Mouse (Mus musculus): ENCODE measurements around the gene Klhdc3. TPM values are rescaled to one million over a fixed set of nuclear protein-coding genes. Genes with fewer than 3 reads are reported as not detected.

The Klhdc3 gene
- polyA plus RNA-seq, 1 experiment from 2014 or later, result 113 TPM

DNA sequence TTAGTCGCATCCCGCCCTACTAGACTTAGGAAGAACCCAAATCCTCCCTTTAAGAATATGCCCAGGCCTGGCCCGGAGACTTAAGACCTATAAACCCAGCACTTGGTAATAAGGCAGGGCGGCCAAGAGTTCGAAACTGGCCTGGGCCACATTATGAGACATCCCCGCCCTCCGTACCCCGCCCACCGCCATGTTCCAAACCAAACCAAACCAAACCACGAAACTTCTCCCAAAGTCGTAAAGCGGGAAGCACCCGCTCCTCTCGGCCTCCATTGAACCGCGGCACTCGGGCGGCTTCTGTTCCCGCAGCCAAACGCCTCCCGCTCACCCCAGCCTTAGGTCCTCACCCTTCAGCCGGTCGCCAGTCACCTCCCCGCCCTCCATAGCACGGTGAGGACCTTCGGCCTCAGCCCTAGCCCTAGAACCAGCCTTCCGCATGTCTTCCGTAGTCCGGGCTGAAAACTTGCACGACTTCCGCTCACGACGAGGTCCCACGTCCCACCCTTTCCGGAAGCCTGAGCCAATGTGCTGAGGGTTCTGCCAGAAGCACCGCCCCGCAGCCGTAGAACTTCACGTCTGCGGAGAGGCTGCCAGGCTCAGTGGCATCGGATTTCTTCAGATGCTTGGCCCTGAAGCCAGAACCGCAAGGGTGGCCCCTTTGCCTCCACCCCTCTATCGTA is 6.7 kb downstream of the Klhdc3 start, which contains the start of gene Rrp36:
Gene Rrp36 (minus strand): TSS at position 503 of the 680 bp plus-strand sequence.
- WGBS, result under 1% methylated on average over 43 of the region's 43 CpGs

DNA sequence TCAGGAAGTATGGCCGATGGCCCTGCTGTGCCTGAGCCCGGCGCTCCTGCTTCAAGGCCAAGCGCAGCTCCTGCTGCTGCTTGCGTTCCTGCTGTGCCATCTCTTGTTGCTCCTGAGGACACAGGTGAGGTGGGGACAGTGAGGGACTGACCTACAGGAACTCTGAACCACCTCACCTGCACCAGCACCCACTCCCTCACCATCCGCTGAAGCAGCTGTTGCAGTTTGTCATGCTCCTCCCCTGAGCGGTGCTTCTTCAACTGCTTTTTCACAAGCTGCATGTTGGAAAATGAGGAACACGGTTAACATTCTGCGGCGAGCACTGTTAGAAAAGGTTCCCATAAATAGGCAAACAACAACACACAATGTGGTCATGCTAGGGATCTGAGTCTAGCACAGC is 10.8 kb downstream of the Klhdc3 start:
- no peaks in the 10 kb centered on the region for H3K9me3 ChIP-seq (replicated peaks; ENCODE audit: control insufficient read depth, low read length)

More for the DNA sequence above, 6.7 kb downstream of the Klhdc3 start, which contains the start of gene Rrp36:
- Histone ChIP-seq H3K36me3 (ENCODE audit: control insufficient read depth, insufficient read depth, low read length) (peaks cover 24% of the 10 kb centered on the region), H3K4me1 (ENCODE audit: control insufficient read depth, insufficient read depth, low read length) (peaks cover 18% of the 10 kb centered on the region), H3K27ac (ENCODE audit: low read length) (peak within 1 kb of the TSS; percentile 77), H3K4me3 (replicated peaks; ENCODE audit: low read length) (peak within 1 kb of the TSS; percentile 60), H3K9me3 (replicated peaks; ENCODE audit: control insufficient read depth, low read length) (no peaks in the 10 kb centered on the region), H3K9ac (ENCODE audit: low read length) (peak within 1 kb of the TSS; percentile 75), H3K4me2 (ENCODE audit: low read depth, low read length) (peak within 1 kb of the TSS; percentile 67), H3K27me3 (ENCODE audit: control insufficient read depth, insufficient read depth, low read length) (no peaks in the 10 kb centered on the region)
- ATAC-seq (ENCODE audit: insufficient read depth, low FRiP score), result peak; percentile 94

DNA sequence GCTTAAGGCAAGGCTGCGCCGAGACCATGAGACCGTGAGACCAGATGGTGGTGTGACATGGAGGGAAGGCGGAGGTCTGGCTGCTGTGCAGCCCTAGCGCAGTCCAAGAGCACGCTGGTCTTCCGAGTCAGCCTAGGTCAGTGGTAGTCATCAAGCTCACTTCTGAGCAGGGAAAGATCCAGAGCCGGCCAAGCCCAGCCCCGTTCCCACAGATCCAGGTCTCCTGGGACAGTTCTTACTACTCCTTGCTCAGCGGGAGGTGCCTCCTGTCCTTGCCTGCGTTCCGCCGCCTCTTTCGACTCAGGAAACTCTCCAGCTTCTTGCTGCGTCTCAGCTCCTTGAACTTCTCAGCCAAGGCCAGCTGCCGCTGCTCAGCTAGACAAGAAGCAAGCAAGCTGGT is 13.0 kb downstream of the Klhdc3 start:
- ATAC-seq (ENCODE audit: insufficient read depth, low FRiP score), result no peak
- Histone ChIP-seq H3K9me3 (replicated peaks; ENCODE audit: control insufficient read depth, low read length) (no peaks in the 10 kb centered on the region), H3K4me2 (ENCODE audit: low read depth, low read length) (no peak overlapping the region), H3K9ac (ENCODE audit: low read length) (no peak overlapping the region), H3K27me3 (ENCODE audit: control insufficient read depth, insufficient read depth, low read length) (no peaks in the 10 kb centered on the region), H3K4me1 (ENCODE audit: control insufficient read depth, insufficient read depth, low read length) (no peaks in the 10 kb centered on the region), H3K27ac (ENCODE audit: low read length) (no peak overlapping the region), H3K4me3 (replicated peaks; ENCODE audit: low read length) (no peak overlapping the region), H3K36me3 (ENCODE audit: control insufficient read depth, insufficient read depth, low read length) (peaks cover 22% of the 10 kb centered on the region)
- WGBS, result 83% methylated on average over 16 of the region's 16 CpGs

More for the DNA sequence above, 10.8 kb downstream of the Klhdc3 start:
- 95% methylated on average over 10 of the region's 10 CpGs for WGBS
- Histone ChIP-seq H3K27ac (ENCODE audit: low read length) (no peak overlapping the region), H3K9ac (ENCODE audit: low read length) (no peak overlapping the region), H3K4me2 (ENCODE audit: low read depth, low read length) (no peak overlapping the region), H3K36me3 (ENCODE audit: control insufficient read depth, insufficient read depth, low read length) (peaks cover 12% of the 10 kb centered on the region), H3K4me3 (replicated peaks; ENCODE audit: low read length) (no peak overlapping the region), H3K27me3 (ENCODE audit: control insufficient read depth, insufficient read depth, low read length) (no peaks in the 10 kb centered on the region), H3K4me1 (ENCODE audit: control insufficient read depth, insufficient read depth, low read length) (peaks cover 13% of the 10 kb centered on the region)
- ATAC-seq (ENCODE audit: insufficient read depth, low FRiP score), result no peak

DNA sequence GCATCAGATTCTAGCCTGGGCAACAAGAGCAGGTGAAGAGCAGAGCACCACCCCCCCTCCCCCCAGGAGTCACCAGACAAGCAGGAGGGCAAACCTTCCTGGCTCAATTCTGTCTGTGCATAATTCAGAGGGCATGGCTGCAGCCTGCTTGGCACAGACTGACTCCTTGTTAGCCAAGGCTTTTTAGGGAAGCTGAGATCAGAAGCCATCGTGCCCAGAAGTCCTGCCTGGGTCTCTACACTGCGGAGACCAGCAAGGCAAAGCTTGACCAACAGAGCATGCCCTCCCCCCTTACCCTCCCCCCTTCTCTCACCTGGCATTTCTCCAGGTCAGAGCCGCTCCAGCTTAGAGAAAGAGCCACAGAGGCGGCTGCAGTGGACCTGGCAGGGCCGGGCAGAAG is 18.0 kb downstream of the Klhdc3 start:
- no peak for ATAC-seq (ENCODE audit: insufficient read depth, low FRiP score)
- Histone ChIP-seq H3K9ac (ENCODE audit: low read length) (no peak overlapping the region), H3K9me3 (replicated peaks; ENCODE audit: control insufficient read depth, low read length) (no peaks in the 10 kb centered on the region), H3K4me1 (ENCODE audit: control insufficient read depth, insufficient read depth, low read length) (no peaks in the 10 kb centered on the region), H3K36me3 (ENCODE audit: control insufficient read depth, insufficient read depth, low read length) (peaks cover 49% of the 10 kb centered on the region), H3K27me3 (ENCODE audit: control insufficient read depth, insufficient read depth, low read length) (no peaks in the 10 kb centered on the region), H3K27ac (ENCODE audit: low read length) (no peak overlapping the region), H3K4me3 (replicated peaks; ENCODE audit: low read length) (no peak overlapping the region), H3K4me2 (ENCODE audit: low read depth, low read length) (no peak overlapping the region)
- WGBS, result 87% methylated on average over 5 of the region's 5 CpGs

DNA sequence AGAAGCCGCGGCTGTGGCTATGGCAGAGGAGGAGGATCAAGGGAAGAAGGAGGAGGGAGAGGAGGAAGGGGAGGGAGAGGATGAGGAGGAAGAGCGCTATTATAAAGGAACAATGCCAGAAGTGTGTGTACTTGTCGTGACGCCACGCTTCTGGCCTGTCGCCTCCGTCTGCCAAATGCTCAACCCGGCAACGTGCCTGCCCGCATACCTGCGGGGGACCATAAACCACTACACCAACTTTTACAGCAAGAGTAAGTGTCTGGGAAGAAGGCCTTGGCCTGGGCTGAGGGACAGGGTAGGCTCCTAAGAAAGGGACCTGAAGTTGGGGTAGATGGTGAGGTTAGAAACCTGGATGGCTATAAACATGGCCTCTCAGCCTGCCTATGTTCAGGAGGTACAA is 18.7 kb downstream of the Klhdc3 start:
- no peak overlapping the region for H3K4me3 ChIP-seq (replicated peaks; ENCODE audit: low read length)
- no peaks in the 10 kb centered on the region for H3K27me3 ChIP-seq (ENCODE audit: control insufficient read depth, insufficient read depth, low read length)
- H3K4me1 ChIP-seq (ENCODE audit: control insufficient read depth, insufficient read depth, low read length), result no peaks in the 10 kb centered on the region
- no peaks in the 10 kb centered on the region for H3K9me3 ChIP-seq (replicated peaks; ENCODE audit: control insufficient read depth, low read length)
- H3K4me2 ChIP-seq (ENCODE audit: low read depth, low read length), result no peak overlapping the region
- H3K9ac ChIP-seq (ENCODE audit: low read length), result no peak overlapping the region
- H3K27ac ChIP-seq (ENCODE audit: low read length), result no peak overlapping the region
- WGBS, result 89% methylated on average over 12 of the region's 12 CpGs
- H3K36me3 ChIP-seq (ENCODE audit: control insufficient read depth, insufficient read depth, low read length), result peaks cover 52% of the 10 kb centered on the region
- no peak for ATAC-seq (ENCODE audit: insufficient read depth, low FRiP score)

DNA sequence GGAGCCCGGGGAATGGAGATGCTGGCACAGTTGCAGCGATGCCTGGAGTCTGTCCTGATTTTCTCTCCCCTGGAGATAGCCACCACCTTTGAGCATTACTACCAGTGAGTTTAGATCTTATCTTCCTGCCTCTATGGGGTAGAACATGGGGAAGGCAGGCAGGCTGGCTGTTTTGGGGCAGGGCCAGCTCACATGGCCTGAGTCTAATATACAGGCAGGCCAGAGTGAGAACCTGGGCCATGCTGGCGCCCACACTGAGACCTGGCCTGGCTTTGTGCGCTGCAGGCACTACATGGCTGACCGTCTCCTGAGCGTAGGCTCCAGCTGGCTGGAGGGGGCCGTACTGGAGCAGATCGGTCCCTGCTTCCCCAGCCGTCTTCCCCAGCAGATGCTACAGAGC is 19.4 kb downstream of the Klhdc3 start:
- Histone ChIP-seq H3K4me3 (replicated peaks; ENCODE audit: low read length) (no peak overlapping the region), H3K36me3 (ENCODE audit: control insufficient read depth, insufficient read depth, low read length) (peaks cover 52% of the 10 kb centered on the region)
- WGBS, result 90% methylated on average over 9 of the region's 9 CpGs

DNA sequence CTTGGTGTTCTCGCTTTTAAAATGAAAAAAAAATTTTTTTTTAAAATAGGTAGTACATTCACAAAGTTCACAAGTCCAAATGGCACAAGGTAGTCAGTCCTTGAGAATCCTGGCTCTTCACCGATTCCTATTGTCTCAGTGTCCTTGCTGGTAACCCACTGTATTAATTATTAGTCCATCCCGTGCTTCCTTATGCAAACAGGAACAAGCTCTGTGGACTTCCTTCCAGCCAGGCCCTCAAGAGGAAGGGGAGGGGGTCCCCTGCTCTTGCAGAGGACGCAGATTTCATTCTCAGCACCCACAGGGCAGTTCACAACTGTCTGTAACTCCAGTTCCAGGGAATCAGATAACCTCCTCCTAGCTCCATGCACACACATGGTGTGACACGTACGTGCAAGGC is 24.7 kb downstream of the Klhdc3 start:
- Histone ChIP-seq H3K4me3 (replicated peaks; ENCODE audit: low read length) (no peak overlapping the region), H3K27me3 (ENCODE audit: control insufficient read depth, insufficient read depth, low read length) (no peaks in the 10 kb centered on the region), H3K9ac (ENCODE audit: low read length) (no peak overlapping the region), H3K36me3 (ENCODE audit: control insufficient read depth, insufficient read depth, low read length) (peaks cover 55% of the 10 kb centered on the region), H3K4me1 (ENCODE audit: control insufficient read depth, insufficient read depth, low read length) (peaks cover 14% of the 10 kb centered on the region), H3K27ac (ENCODE audit: low read length) (no peak overlapping the region), H3K9me3 (replicated peaks; ENCODE audit: control insufficient read depth, low read length) (no peaks in the 10 kb centered on the region), H3K4me2 (ENCODE audit: low read depth, low read length) (no peak overlapping the region)
- 74% methylated on average over 6 of the region's 6 CpGs for WGBS
- ATAC-seq (ENCODE audit: insufficient read depth, low FRiP score), result no peak

More for the DNA sequence above, 19.4 kb downstream of the Klhdc3 start:
- no peak for ATAC-seq (ENCODE audit: insufficient read depth, low FRiP score)
- Histone ChIP-seq H3K9me3 (replicated peaks; ENCODE audit: control insufficient read depth, low read length) (no peaks in the 10 kb centered on the region), H3K4me1 (ENCODE audit: control insufficient read depth, insufficient read depth, low read length) (no peaks in the 10 kb centered on the region), H3K4me2 (ENCODE audit: low read depth, low read length) (no peak overlapping the region), H3K27me3 (ENCODE audit: control insufficient read depth, insufficient read depth, low read length) (no peaks in the 10 kb centered on the region), H3K9ac (ENCODE audit: low read length) (no peak overlapping the region), H3K27ac (ENCODE audit: low read length) (no peak overlapping the region)

DNA sequence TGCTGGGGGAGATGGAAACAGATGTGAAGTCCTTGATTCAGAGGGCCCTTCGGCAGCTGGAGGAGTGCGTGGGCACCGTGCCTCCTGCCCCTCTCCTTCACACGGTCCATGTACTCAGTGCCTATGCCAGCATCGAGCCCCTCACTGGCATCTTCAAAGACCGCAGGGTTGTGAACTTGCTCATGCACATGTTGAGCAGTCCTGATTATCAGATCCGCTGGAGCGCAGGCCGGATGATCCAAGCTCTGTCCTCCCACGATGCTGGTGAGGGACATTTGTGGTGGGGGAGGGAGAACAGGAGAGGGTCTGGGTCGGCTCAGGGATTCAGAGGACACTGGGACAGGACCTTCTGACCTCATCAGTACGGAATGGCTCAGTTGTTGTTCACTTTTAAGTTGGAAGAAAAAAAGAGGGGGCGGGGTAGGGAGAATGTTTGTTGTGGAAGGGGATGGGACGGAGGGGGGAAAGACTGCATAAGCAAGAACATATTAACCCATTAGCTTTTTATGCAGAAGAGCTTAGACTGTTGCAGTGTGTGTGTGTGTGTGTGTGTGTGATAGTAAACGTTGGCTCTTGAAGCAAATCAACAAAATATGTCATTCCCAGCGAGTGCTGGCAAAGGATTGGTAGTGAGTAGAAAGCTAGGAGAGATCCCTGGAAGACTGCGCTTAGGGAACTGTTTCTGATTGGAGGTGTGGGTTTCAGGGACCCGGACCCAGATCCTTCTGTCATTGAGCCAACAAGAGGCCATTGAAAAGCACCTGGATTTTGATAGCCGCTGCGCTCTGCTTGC is 28.8 kb downstream of the Klhdc3 start:
- no peaks in the 10 kb centered on the region for H3K27me3 ChIP-seq (ENCODE audit: control insufficient read depth, insufficient read depth, low read length)
- ATAC-seq (ENCODE audit: insufficient read depth, low FRiP score), result no peak
- peaks cover 27% of the 10 kb centered on the region for H3K36me3 ChIP-seq (ENCODE audit: control insufficient read depth, insufficient read depth, low read length)
- H3K4me2 ChIP-seq (ENCODE audit: low read depth, low read length), result peak overlapping the region; percentile 76
- no peaks in the 10 kb centered on the region for H3K9me3 ChIP-seq (replicated peaks; ENCODE audit: control insufficient read depth, low read length)
- H3K4me1 ChIP-seq (ENCODE audit: control insufficient read depth, insufficient read depth, low read length), result peaks cover 18% of the 10 kb centered on the region
- peak overlapping the region; percentile 75 for H3K4me3 ChIP-seq (replicated peaks; ENCODE audit: low read length)
- H3K27ac ChIP-seq (ENCODE audit: low read length), result no peak overlapping the region
- peak overlapping the region; percentile 89 for H3K9ac ChIP-seq (ENCODE audit: low read length)
- 65% methylated on average over 20 of the region's 20 CpGs for WGBS

DNA sequence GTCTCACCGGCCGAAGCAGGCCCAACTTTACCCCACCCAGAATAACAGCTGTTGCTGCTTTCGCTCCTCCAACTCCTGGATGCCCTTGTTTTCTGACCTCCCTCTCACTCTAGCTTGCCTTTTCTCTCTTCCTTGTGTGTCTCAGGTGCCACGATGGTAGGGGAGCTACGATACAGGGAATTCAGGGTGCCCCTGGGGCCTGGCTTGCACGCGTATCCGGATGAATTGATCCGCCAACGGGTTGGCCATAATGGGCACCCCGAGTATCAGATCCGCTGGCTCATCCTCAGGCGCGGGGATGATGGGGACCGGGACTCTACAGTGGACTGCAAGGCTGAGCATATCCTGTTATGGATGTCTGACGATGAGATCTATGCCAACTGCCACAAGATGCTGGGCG is 29.4 kb downstream of the Klhdc3 start:
- no peak for ATAC-seq (ENCODE audit: insufficient read depth, low FRiP score)
- Histone ChIP-seq H3K36me3 (ENCODE audit: control insufficient read depth, insufficient read depth, low read length) (peaks cover 27% of the 10 kb centered on the region), H3K27ac (ENCODE audit: low read length) (peak overlapping the region; percentile 97), H3K27me3 (ENCODE audit: control insufficient read depth, insufficient read depth, low read length) (no peaks in the 10 kb centered on the region), H3K9me3 (replicated peaks; ENCODE audit: control insufficient read depth, low read length) (no peaks in the 10 kb centered on the region), H3K4me1 (ENCODE audit: control insufficient read depth, insufficient read depth, low read length) (peaks cover 22% of the 10 kb centered on the region), H3K4me3 (replicated peaks; ENCODE audit: low read length) (peak overlapping the region; percentile 75), H3K9ac (ENCODE audit: low read length) (peak overlapping the region; percentile 89), H3K4me2 (ENCODE audit: low read depth, low read length) (peak overlapping the region; percentile 76)
- WGBS, result 62% methylated on average over 17 of the region's 17 CpGs

All from stomach, embryonic 16.5 days (tissue).